Mouse (Mus musculus) embryonic facial prominence, embryonic 12.5 days (tissue): ENCODE results near the gene Sult4a1. TPM values are rescaled to one million over a fixed set of nuclear protein-coding genes. Genes with fewer than 3 reads are reported as not detected.

Experiments
- polyA plus RNA-seq: library from polyadenylated mRNA; unstranded; fragments of >200 nt; fragmentation: Nextera tagmentation; extraction: Ambion mirVana; gene quantifications from 2 replicates; pipeline ENCODE4 v1.2.1, GENCODE M21; 2016

The Sult4a1 gene
- polyA plus RNA-seq, 1 experiment from 2014 or later: 13.1 TPM

Other genes starting within 250 kb of the Sult4a1 start
- 0.20 and 0.45 TPM in 2 replicates for gene Efcab6, start 40.4 kb downstream of the Sult4a1 start, polyA plus RNA-seq
- gene Pnpla5, start 17.4 kb upstream of the Sult4a1 start, polyA plus RNA-seq: not detected in 2 replicates
- gene Pnpla3, start 62.1 kb upstream of the Sult4a1 start, polyA plus RNA-seq: 1.3 and 1.7 TPM in 2 replicates
- 108 and 116 TPM in 2 replicates for gene Samm50, start 86.5 kb upstream of the Sult4a1 start, polyA plus RNA-seq
- 4.3 and 6.0 TPM in 2 replicates for gene Parvb, start 126.3 kb upstream of the Sult4a1 start, polyA plus RNA-seq
- gene Parvg, start 218.3 kb upstream of the Sult4a1 start, polyA plus RNA-seq: 1.1 and 1.2 TPM in 2 replicates